Mouse (Mus musculus) kidney, postnatal 0 days (tissue): ENCODE data around the gene Stxbp5. TPM values are rescaled to one million over a fixed set of nuclear protein-coding genes. Genes with fewer than 3 reads are reported as not detected.
"Not testable (repeated sequence)": the region's sequence is repeated elsewhere in the genome, so short reads cannot be mapped to it uniquely, and the experiment has no call there.

ENCODE experiments used
- ATAC-seq: fragments of 200-750 bp; cut with Nextera tagmentation; replicated peaks from 2 replicates; pipeline ENCODE4 v1.8.0; 2017; ENCODE audit warnings: low read depth, moderate number of reproducible peaks, moderate TSS enrichment, moderate library complexity; ENCODE audit not compliant: low FRiP score
- DNase-seq: peaks from one replicate; pipeline ENCODE4 v3.0.0-alpha.2; 2016; ENCODE audit warnings: low spot score
- H3K27ac ChIP-seq: fragments of 300-500 bp; sonication (generic); 2 replicates; pipeline ENCODE4 v1.5.1; 2014; ENCODE audit warnings: mild to moderate bottlenecking
- H3K27me3 ChIP-seq: fragments of 300-500 bp; sonication (generic); 2 replicates; pipeline ENCODE4 v1.6.1; 2014; ENCODE audit warnings: low read length, mixed read lengths; ENCODE audit not compliant: insufficient read depth
- H3K36me3 ChIP-seq: fragments of 300-500 bp; sonication (generic); 2 replicates; pipeline ENCODE4 v1.6.1; 2014; ENCODE audit warnings: low read length, mixed read lengths; ENCODE audit not compliant: insufficient read depth
- H3K4me1 ChIP-seq: fragments of 300-500 bp; sonication (generic); replicated peaks from 2 replicates; pipeline ENCODE4 v1.6.1; 2014; ENCODE audit warnings: antibody characterized with exemption, low read length, mixed read lengths; ENCODE audit not compliant: insufficient read depth
- H3K4me2 ChIP-seq: fragments of 300-500 bp; sonication (generic); 2 replicates; pipeline ENCODE4 v1.6.1; 2014; ENCODE audit warnings: mild to moderate bottlenecking, low read length, moderate library complexity, mixed read lengths
- H3K4me3 ChIP-seq: fragments of 300-500 bp; sonication (generic); replicated peaks from 2 replicates; pipeline ENCODE4 v1.5.1; 2014; ENCODE audit warnings: low read depth, low read length
- H3K9ac ChIP-seq: fragments of 300-500 bp; sonication (generic); 2 replicates; pipeline ENCODE4 v1.6.1; 2014; ENCODE audit warnings: low read depth, low read length
- H3K9me3 ChIP-seq: fragments of 300-500 bp; sonication (generic); replicated peaks from 2 replicates; pipeline ENCODE4 v1.6.1; 2016; ENCODE audit warnings: low read length, inconsistent platforms, mixed read lengths
- CTCF ChIP-seq: IDR thresholded peaks from 2 replicates; pipeline ENCODE4 v1.5.1; 2016; ENCODE audit warnings: antibody characterized with exemption, low read depth, mild to moderate bottlenecking, moderate library complexity
- WGBS: fragments of 180-500 bp; shearing (Covaris S2); extraction: QIAGEN DNeasy Blood & Tissue Kit; methylation state at CpG from one replicate; pipeline ENCODE4 v1.1.7; 2014; 5-methylcytosine and 5-hydroxymethylcytosine counted together
- polyA plus RNA-seq: library from polyadenylated mRNA; unstranded; fragments of >200 nt; fragmentation: Nextera tagmentation; extraction: Ambion mirVana; gene quantifications from 2 replicates; pipeline ENCODE4 v1.2.1, GENCODE M21; 2015

The Stxbp5 gene
- polyA plus RNA-seq, 1 experiment from 2014 or later: 3.4 TPM

GRCm38 (mm10) chr10:9888655-9889054 lies 12.2 kb downstream of the Stxbp5 start:
- Histone ChIP-seq H3K4me1 (no peaks in the 10 kb centered on the region), H3K27me3 (no peaks in the 10 kb centered on the region), H3K27ac (no peak overlapping the region), H3K9me3 (no peaks in the 10 kb centered on the region), H3K36me3 (no peaks in the 10 kb centered on the region), H3K4me3 (no peak overlapping the region), H3K4me2 (no peak overlapping the region), H3K9ac (no peak overlapping the region)
- WGBS: 59% methylated on average over 4 of the region's 4 CpGs
- ATAC-seq (no peak), DNase-seq (no peak)
- TF ChIP-seq CTCF: no peak

GRCm38 (mm10) chr10:9881781-9882320 lies 19.0 kb downstream of the Stxbp5 start:
- 89% methylated on average over 5 of the region's 5 CpGs for WGBS
- not testable (repeated sequence) for H3K9me3 ChIP-seq, H3K27ac ChIP-seq, H3K4me2 ChIP-seq, H3K4me3 ChIP-seq, H3K4me1 ChIP-seq, H3K36me3 ChIP-seq, ATAC-seq, H3K27me3 ChIP-seq, DNase-seq, H3K9ac ChIP-seq

DNA sequence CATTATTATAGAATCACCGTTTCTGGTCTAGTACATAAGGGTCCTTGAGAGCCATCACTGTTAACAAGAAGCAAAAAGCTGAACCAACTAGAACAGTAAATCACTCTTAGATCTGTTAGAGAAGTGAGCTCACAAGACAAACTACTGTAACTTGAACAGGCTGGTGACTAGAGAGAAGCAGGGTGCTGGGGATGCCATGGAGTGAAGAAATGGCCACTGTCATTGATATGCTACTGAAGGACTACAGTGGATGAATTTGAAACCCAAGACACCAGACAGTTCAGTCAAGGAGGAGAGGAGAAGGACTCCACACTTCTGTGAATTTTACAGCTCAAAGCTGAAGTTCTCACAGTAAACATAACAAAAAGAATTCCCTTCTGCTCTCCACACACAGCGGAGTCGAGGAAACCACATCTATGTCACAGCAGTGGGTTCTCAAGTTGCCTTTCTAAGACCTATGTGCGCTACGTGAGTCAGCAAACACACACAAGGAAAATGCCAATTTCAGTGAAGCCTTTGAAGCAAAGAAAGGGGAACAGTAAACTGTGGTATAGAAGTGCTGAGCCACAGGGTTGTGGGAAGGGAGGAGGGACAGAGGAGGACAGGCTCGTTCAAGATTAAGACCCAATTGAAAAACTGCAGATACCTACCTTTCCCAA lies 20.7 kb downstream of the Stxbp5 start:
- Histone ChIP-seq H3K36me3 (no peaks in the 10 kb centered on the region), H3K4me3 (no peak overlapping the region), H3K9me3 (no peaks in the 10 kb centered on the region; the same call in 1 of the 2 replicates), H3K4me2 (no peak overlapping the region), H3K9ac (no peak overlapping the region), H3K27me3 (no peaks in the 10 kb centered on the region), H3K4me1 (no peaks in the 10 kb centered on the region), H3K27ac (no peak overlapping the region)
- TF ChIP-seq CTCF: no peak
- WGBS: 40% methylated on average over 6 of the region's 6 CpGs
- DNase-seq (peak; percentile 76), ATAC-seq (no peak)

DNA sequence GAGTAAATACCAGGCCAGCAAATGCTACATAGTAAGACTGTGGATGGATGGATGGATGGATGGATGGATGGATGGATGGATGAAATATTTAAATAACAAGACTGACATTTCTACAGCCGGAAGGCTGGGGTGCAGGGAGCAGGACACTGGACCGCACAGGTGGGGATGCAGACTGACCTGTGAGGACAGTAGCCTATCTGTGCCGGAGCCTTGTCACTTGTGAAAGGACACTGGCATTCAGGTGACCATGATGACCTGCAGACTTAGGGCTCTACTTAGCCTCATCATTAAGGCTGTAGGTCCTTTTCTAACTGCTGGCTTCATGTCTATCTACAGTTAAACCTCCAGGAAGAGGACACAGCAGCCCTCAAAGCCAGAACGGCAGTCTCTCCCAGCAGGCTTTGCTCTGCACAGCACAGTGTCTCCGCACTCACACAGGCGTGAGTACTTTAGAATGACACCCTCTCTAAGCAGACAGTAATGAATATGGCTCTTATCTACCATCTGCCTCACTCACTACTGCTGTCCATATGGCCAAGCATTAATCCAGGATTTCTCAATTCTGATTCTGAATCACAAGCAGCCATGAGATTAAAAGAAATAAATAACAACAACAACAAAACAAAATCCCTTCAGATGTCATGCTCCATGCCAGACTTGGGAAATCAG lies 21.9 kb downstream of the Stxbp5 start:
- Histone ChIP-seq H3K9ac (no peak overlapping the region), H3K4me2 (no peak overlapping the region), H3K27me3 (no peaks in the 10 kb centered on the region), H3K27ac (no peak overlapping the region), H3K4me1 (no peaks in the 10 kb centered on the region), H3K36me3 (no peaks in the 10 kb centered on the region), H3K4me3 (no peak overlapping the region), H3K9me3 (no peaks in the 10 kb centered on the region; the same call in 1 of the 2 replicates)
- WGBS: 91% methylated on average over 6 of the region's 6 CpGs
- TF ChIP-seq CTCF: no peak
- ATAC-seq (no peak), DNase-seq (no peak)

DNA sequence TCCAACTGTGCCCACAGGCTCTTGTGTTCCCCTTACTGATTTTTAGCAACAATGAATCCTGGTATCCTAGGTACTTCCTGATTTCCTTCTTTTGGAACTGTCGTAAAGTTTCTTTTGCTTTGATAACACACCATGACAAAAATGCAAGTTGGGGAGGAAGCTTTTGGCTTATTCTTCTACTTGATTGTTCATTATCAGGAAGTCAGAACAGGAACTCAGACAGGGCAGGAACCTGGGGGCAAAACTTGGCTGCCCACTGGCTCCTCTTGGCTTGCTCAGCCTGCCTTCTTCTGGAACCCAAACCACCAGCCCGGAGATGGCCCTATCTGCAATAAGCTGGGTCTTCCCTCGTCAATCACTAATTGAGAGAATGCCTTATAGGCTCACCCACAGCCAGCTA lies 25.0 kb downstream of the Stxbp5 start:
- H3K4me3 ChIP-seq: no peak overlapping the region
- DNase-seq (no peak), ATAC-seq (no peak)
- WGBS: 77% methylated on average over 3 of the region's 3 CpGs
- H3K9ac ChIP-seq: no peak overlapping the region
- H3K4me1 ChIP-seq: no peaks in the 10 kb centered on the region
- no peak for TF ChIP-seq CTCF
- no peaks in the 10 kb centered on the region for H3K27me3 ChIP-seq
- no peaks in the 10 kb centered on the region for H3K36me3 ChIP-seq
- no peaks in the 10 kb centered on the region; the same call in 1 of the 2 replicates for H3K9me3 ChIP-seq
- no peak overlapping the region for H3K4me2 ChIP-seq
- H3K27ac ChIP-seq: no peak overlapping the region

GRCm38 (mm10) chr10:9872143-9872542 lies 28.7 kb downstream of the Stxbp5 start:
- Histone ChIP-seq H3K4me3 (no peak overlapping the region), H3K9me3 (no peaks in the 10 kb centered on the region), H3K27ac (no peak overlapping the region), H3K4me2 (no peak overlapping the region), H3K4me1 (no peaks in the 10 kb centered on the region), H3K27me3 (no peaks in the 10 kb centered on the region), H3K9ac (no peak overlapping the region), H3K36me3 (no peaks in the 10 kb centered on the region)
- no peak for ATAC-seq
- 55% methylated on average over 1 of the region's 2 CpGs for WGBS
- TF ChIP-seq CTCF: peak; percentile 64
- DNase-seq: peak; percentile 27
